Mouse (Mus musculus) central nervous system, embryonic 11.5 days (tissue): ENCODE results near the gene Akain1. TPM values are rescaled to one million over a fixed set of nuclear protein-coding genes. Genes with fewer than 3 reads are reported as not detected.

Experiments used
- polyA plus RNA-seq: library from polyadenylated mRNA; depleted of rRNA; stranded (reverse); fragments of >200 nt; gene quantifications from 2 replicates; pipeline ENCODE4 v1.2.3, GENCODE M21; 2012; rRNA removed

The Akain1 gene
- polyA plus RNA-seq: 0.02 and 0.06 TPM in 2 replicates

GRCm38 (mm10) chr17:69438990-69439491 lies at the start of gene Akain1:
Gene Akain1, plus strand, starts transcription at chr17:69439326.

Other genes with a start within 250 kb of the Akain1 start
- 20.4 and 20.9 TPM in 2 replicates for gene Zbtb14, start 56.3 kb upstream of the Akain1 start, polyA plus RNA-seq